Mouse (Mus musculus): ENCODE results near the gene BC025446. TPM values are rescaled to one million over a fixed set of nuclear protein-coding genes. Genes with fewer than 3 reads are reported as not detected.

The BC025446 gene
- polyA plus RNA-seq, 1 experiment from 2014 or later = 5.1 TPM

- no peak overlapping the region for H3K27ac ChIP-seq (ENCODE audit: low read length)
- H3K36me3 ChIP-seq (ENCODE audit: control insufficient read depth, insufficient read depth, low read length) = no peaks in the 10 kb centered on the region
- H3K9me3 ChIP-seq (replicated peaks; ENCODE audit: control insufficient read depth, low read length) = no peaks in the 10 kb centered on the region
- ATAC-seq (ENCODE audit: insufficient read depth, low FRiP score) = no peak
- 60% methylated on average over 3 of the region's 3 CpGs for WGBS
- H3K27me3 ChIP-seq (ENCODE audit: control insufficient read depth, insufficient read depth, low read length) = no peaks in the 10 kb centered on the region
- H3K4me2 ChIP-seq (ENCODE audit: low read depth, low read length) = no peak overlapping the region
- no peak overlapping the region for H3K9ac ChIP-seq (ENCODE audit: low read length)
- no peak overlapping the region for H3K4me3 ChIP-seq (replicated peaks; ENCODE audit: low read length)
- no peaks in the 10 kb centered on the region for H3K4me1 ChIP-seq (ENCODE audit: control insufficient read depth, insufficient read depth, low read length)
These were observed 26.8 kb downstream of the BC025446 start for GRCm38 (mm10) chr15:75242756-75243640.

- 80% methylated on average over 3 of the region's 3 CpGs for WGBS
- ATAC-seq (ENCODE audit: insufficient read depth, low FRiP score) = no peak
- Histone ChIP-seq H3K4me3 (replicated peaks; ENCODE audit: low read length) (no peak overlapping the region), H3K27me3 (ENCODE audit: control insufficient read depth, insufficient read depth, low read length) (no peaks in the 10 kb centered on the region), H3K9me3 (replicated peaks; ENCODE audit: control insufficient read depth, low read length) (no peaks in the 10 kb centered on the region), H3K36me3 (ENCODE audit: control insufficient read depth, insufficient read depth, low read length) (no peaks in the 10 kb centered on the region), H3K4me2 (ENCODE audit: low read depth, low read length) (no peak overlapping the region), H3K4me1 (ENCODE audit: control insufficient read depth, insufficient read depth, low read length) (no peaks in the 10 kb centered on the region), H3K9ac (ENCODE audit: low read length) (no peak overlapping the region), H3K27ac (ENCODE audit: low read length) (no peak overlapping the region)
These were observed 38.5 kb downstream of the BC025446 start for GRCm38 (mm10) chr15:75254671-75255070.

- Histone ChIP-seq H3K36me3 (ENCODE audit: control insufficient read depth, insufficient read depth, low read length) (no peaks in the 10 kb centered on the region), H3K4me2 (ENCODE audit: low read depth, low read length) (no peak overlapping the region), H3K9ac (ENCODE audit: low read length) (no peak overlapping the region), H3K9me3 (replicated peaks; ENCODE audit: control insufficient read depth, low read length) (no peaks in the 10 kb centered on the region), H3K27me3 (ENCODE audit: control insufficient read depth, insufficient read depth, low read length) (no peaks in the 10 kb centered on the region), H3K4me3 (replicated peaks; ENCODE audit: low read length) (no peak overlapping the region), H3K4me1 (ENCODE audit: control insufficient read depth, insufficient read depth, low read length) (no peaks in the 10 kb centered on the region), H3K27ac (ENCODE audit: low read length) (no peak overlapping the region)
- no peak for ATAC-seq (ENCODE audit: insufficient read depth, low FRiP score)
These were observed 49.7 kb downstream of the BC025446 start for GRCm38 (mm10) chr15:75265863-75266262.

- H3K4me1 ChIP-seq (ENCODE audit: control insufficient read depth, insufficient read depth, low read length) = no peaks in the 10 kb centered on the region
- no peak overlapping the region for H3K9ac ChIP-seq (ENCODE audit: low read length)
- H3K4me2 ChIP-seq (ENCODE audit: low read depth, low read length) = no peak overlapping the region
- H3K9me3 ChIP-seq (replicated peaks; ENCODE audit: control insufficient read depth, low read length) = no peaks in the 10 kb centered on the region
- no peak overlapping the region for H3K27ac ChIP-seq (ENCODE audit: low read length)
- ATAC-seq (ENCODE audit: insufficient read depth, low FRiP score) = no peak
- H3K27me3 ChIP-seq (ENCODE audit: control insufficient read depth, insufficient read depth, low read length) = no peaks in the 10 kb centered on the region
- no peaks in the 10 kb centered on the region for H3K36me3 ChIP-seq (ENCODE audit: control insufficient read depth, insufficient read depth, low read length)
- 67% methylated on average over 1 of the region's 1 CpGs for WGBS
- H3K4me3 ChIP-seq (replicated peaks; ENCODE audit: low read length) = no peak overlapping the region
These were observed 50.5 kb downstream of the BC025446 start for GRCm38 (mm10) chr15:75266626-75267025.

GRCm38 (mm10) chr15:75268121-75268520, 51.9 kb downstream of the BC025446 start, which contains the start of gene Ly6f:
TSS of gene Ly6f (plus strand) at chr15:75268421.
- Histone ChIP-seq H3K4me2 (ENCODE audit: low read depth, low read length) (no peak within 1 kb of the TSS), H3K9me3 (replicated peaks; ENCODE audit: control insufficient read depth, low read length) (no peaks in the 10 kb centered on the region), H3K4me1 (ENCODE audit: control insufficient read depth, insufficient read depth, low read length) (no peaks in the 10 kb centered on the region), H3K9ac (ENCODE audit: low read length) (no peak within 1 kb of the TSS), H3K27ac (ENCODE audit: low read length) (no peak within 1 kb of the TSS), H3K27me3 (ENCODE audit: control insufficient read depth, insufficient read depth, low read length) (no peaks in the 10 kb centered on the region), H3K4me3 (replicated peaks; ENCODE audit: low read length) (no peak within 1 kb of the TSS), H3K36me3 (ENCODE audit: control insufficient read depth, insufficient read depth, low read length) (no peaks in the 10 kb centered on the region)
- ATAC-seq (ENCODE audit: insufficient read depth, low FRiP score) = no peak

- 77% methylated on average over 5 of the region's 5 CpGs for WGBS
- no peak overlapping the region for H3K9ac ChIP-seq (ENCODE audit: low read length)
- H3K9me3 ChIP-seq (replicated peaks; ENCODE audit: control insufficient read depth, low read length) = no peaks in the 10 kb centered on the region
- H3K27ac ChIP-seq (ENCODE audit: low read length) = no peak overlapping the region
- no peaks in the 10 kb centered on the region for H3K27me3 ChIP-seq (ENCODE audit: control insufficient read depth, insufficient read depth, low read length)
- H3K4me2 ChIP-seq (ENCODE audit: low read depth, low read length) = no peak overlapping the region
- ATAC-seq (ENCODE audit: insufficient read depth, low FRiP score) = no peak
- no peaks in the 10 kb centered on the region for H3K36me3 ChIP-seq (ENCODE audit: control insufficient read depth, insufficient read depth, low read length)
- H3K4me3 ChIP-seq (replicated peaks; ENCODE audit: low read length) = no peak overlapping the region
- H3K4me1 ChIP-seq (ENCODE audit: control insufficient read depth, insufficient read depth, low read length) = no peaks in the 10 kb centered on the region
These were observed 53.0 kb downstream of the BC025446 start for GRCm38 (mm10) chr15:75268916-75269829.

- Histone ChIP-seq H3K36me3 (ENCODE audit: control insufficient read depth, insufficient read depth, low read length) (no peaks in the 10 kb centered on the region), H3K4me2 (ENCODE audit: low read depth, low read length) (no peak overlapping the region), H3K27ac (ENCODE audit: low read length) (no peak overlapping the region), H3K4me1 (ENCODE audit: control insufficient read depth, insufficient read depth, low read length) (no peaks in the 10 kb centered on the region), H3K27me3 (ENCODE audit: control insufficient read depth, insufficient read depth, low read length) (no peaks in the 10 kb centered on the region), H3K9me3 (replicated peaks; ENCODE audit: control insufficient read depth, low read length) (no peaks in the 10 kb centered on the region), H3K4me3 (replicated peaks; ENCODE audit: low read length) (no peak overlapping the region), H3K9ac (ENCODE audit: low read length) (no peak overlapping the region)
- ATAC-seq (ENCODE audit: insufficient read depth, low FRiP score) = no peak
These were observed 54.0 kb downstream of the BC025446 start for GRCm38 (mm10) chr15:75270169-75270568.

GRCm38 (mm10) chr15:75270691-75271362, 54.7 kb downstream of the BC025446 start:
- 74% methylated on average over 3 of the region's 3 CpGs for WGBS
- Histone ChIP-seq H3K4me3 (replicated peaks; ENCODE audit: low read length) (no peak overlapping the region), H3K4me1 (ENCODE audit: control insufficient read depth, insufficient read depth, low read length) (no peaks in the 10 kb centered on the region), H3K27ac (ENCODE audit: low read length) (no peak overlapping the region), H3K4me2 (ENCODE audit: low read depth, low read length) (no peak overlapping the region), H3K36me3 (ENCODE audit: control insufficient read depth, insufficient read depth, low read length) (no peaks in the 10 kb centered on the region), H3K9ac (ENCODE audit: low read length) (no peak overlapping the region), H3K9me3 (replicated peaks; ENCODE audit: control insufficient read depth, low read length) (no peaks in the 10 kb centered on the region), H3K27me3 (ENCODE audit: control insufficient read depth, insufficient read depth, low read length) (no peaks in the 10 kb centered on the region)
- ATAC-seq (ENCODE audit: insufficient read depth, low FRiP score) = no peak

GRCm38 (mm10) chr15:75271426-75271825, 55.2 kb downstream of the BC025446 start:
- Histone ChIP-seq H3K4me3 (replicated peaks; ENCODE audit: low read length) (no peak overlapping the region), H3K9me3 (replicated peaks; ENCODE audit: control insufficient read depth, low read length) (no peaks in the 10 kb centered on the region), H3K36me3 (ENCODE audit: control insufficient read depth, insufficient read depth, low read length) (no peaks in the 10 kb centered on the region), H3K27me3 (ENCODE audit: control insufficient read depth, insufficient read depth, low read length) (no peaks in the 10 kb centered on the region), H3K27ac (ENCODE audit: low read length) (no peak overlapping the region), H3K9ac (ENCODE audit: low read length) (no peak overlapping the region), H3K4me2 (ENCODE audit: low read depth, low read length) (no peak overlapping the region), H3K4me1 (ENCODE audit: control insufficient read depth, insufficient read depth, low read length) (no peaks in the 10 kb centered on the region)
- WGBS = 82% methylated on average over 1 of the region's 1 CpGs
- no peak for ATAC-seq (ENCODE audit: insufficient read depth, low FRiP score)
